Mouse (Mus musculus): ENCODE data around the gene Plcd3. TPM values are rescaled to one million over a fixed set of nuclear protein-coding genes. Genes with fewer than 3 reads are reported as not detected.

Plcd3 gene
- polyA plus RNA-seq, 1 experiment from 2014 or later: 0.90 TPM

DNA sequence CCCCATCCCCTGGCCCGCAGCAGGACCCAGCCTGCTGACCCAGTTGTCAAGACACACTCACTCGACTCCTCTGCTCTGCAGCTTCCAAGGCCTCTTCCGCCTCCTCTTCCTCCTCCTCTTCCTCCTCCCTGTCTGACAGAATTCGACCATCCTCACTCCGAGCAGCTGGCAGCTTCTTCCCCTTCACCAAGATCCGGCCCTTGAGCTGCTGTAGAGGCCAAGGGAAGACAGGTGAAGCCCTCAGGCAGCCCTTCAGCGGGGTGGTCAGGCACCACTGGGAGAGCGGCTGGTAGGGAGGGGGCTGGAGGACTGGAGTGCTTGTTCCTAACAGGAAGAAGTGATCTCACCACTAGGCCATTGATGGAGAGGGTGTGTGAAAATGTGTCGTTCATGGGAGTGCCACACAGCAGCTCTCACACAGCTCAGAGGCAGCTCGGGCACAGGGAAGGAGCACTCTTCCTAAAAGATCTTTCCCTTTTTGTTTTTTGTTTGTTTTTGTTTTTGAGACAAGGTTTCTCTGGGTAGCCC lies 26.6 kb downstream of the Plcd3 start:
- Histone ChIP-seq H3K4me1 (ENCODE audit: control insufficient read depth, insufficient read depth, low read length) (no peaks in the 10 kb centered on the region), H3K27me3 (ENCODE audit: control insufficient read depth, insufficient read depth, low read length) (peaks cover 2% of the 10 kb centered on the region), H3K4me2 (ENCODE audit: low read depth) (no peak overlapping the region), H3K9me3 (ENCODE audit: control insufficient read depth, low read length) (no peaks in the 10 kb centered on the region), H3K27ac (ENCODE audit: low read depth, low read length) (no peak overlapping the region), H3K4me3 (ENCODE audit: low read depth, low read length) (no peak overlapping the region), H3K36me3 (ENCODE audit: control insufficient read depth, insufficient read depth, low read length) (no peaks in the 10 kb centered on the region; the same call in 1 of the 2 replicates), H3K9ac (ENCODE audit: low read length) (no peak overlapping the region)
- WGBS: 28% methylated on average over 10 of the region's 10 CpGs
- DNase-seq (ENCODE audit: low spot score) (no peak), ATAC-seq (ENCODE audit: insufficient read depth, low FRiP score, low TSS enrichment) (no peak)

DNA sequence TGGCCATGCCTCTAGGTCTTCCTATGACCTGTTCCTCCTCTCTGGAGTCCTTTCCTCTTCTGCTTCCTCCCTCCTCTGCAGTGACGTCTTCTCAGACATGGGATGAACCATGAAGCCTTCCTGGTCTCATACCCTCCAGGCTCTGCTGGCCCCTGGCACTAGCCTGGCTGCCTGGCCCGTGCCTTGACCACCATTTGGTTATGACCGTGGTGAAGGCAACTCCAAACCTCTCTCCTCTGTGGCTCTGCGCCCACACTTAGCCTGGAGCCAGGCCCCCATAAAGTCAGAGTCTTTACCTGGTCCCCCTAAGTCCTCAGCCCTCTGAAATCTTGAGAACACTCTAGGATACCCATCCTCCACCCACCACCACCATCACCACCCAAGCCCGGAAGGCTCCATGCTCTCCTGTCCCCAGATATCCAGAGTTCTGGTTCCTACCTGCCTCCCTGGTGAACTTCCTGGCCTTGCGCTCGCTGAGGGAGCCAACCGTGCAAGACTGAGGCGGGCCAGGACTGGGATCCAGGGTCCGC lies 27.3 kb downstream of the Plcd3 start:
- Histone ChIP-seq H3K9ac (ENCODE audit: low read length) (no peak overlapping the region), H3K4me2 (ENCODE audit: low read depth) (no peak overlapping the region), H3K9me3 (ENCODE audit: control insufficient read depth, low read length) (no peaks in the 10 kb centered on the region), H3K4me3 (ENCODE audit: low read depth, low read length) (no peak overlapping the region), H3K4me1 (ENCODE audit: control insufficient read depth, insufficient read depth, low read length) (no peaks in the 10 kb centered on the region), H3K27me3 (ENCODE audit: control insufficient read depth, insufficient read depth, low read length) (no peaks in the 10 kb centered on the region), H3K27ac (ENCODE audit: low read depth, low read length) (no peak overlapping the region), H3K36me3 (ENCODE audit: control insufficient read depth, insufficient read depth, low read length) (no peaks in the 10 kb centered on the region; the same call in 1 of the 2 replicates)
- no peak for ATAC-seq (ENCODE audit: insufficient read depth, low FRiP score, low TSS enrichment)
- DNase-seq (ENCODE audit: low spot score): no peak
- 61% methylated on average over 10 of the region's 10 CpGs for WGBS

DNA sequence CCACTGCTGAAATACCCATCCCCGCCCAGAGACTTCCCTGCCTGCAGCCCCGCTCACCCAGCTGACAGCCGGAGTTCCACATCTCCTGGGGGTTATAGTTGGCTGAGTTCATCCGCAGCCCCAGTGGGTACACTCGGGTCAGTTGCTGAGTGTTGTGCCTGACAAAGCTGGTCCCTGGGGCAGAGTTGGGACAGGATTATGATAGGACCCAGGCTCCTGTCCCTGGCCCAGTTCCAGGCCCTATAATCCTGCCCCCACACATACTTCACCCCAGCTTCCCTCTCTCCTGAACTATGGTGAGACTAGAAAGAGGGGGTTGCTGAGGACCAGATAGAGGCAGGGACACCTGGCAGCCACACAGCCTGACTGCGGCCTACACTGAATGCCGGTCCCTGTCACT lies 27.8 kb downstream of the Plcd3 start:
- no peaks in the 10 kb centered on the region for H3K4me1 ChIP-seq (ENCODE audit: control insufficient read depth, insufficient read depth, low read length)
- H3K27ac ChIP-seq (ENCODE audit: low read depth, low read length): no peak overlapping the region
- H3K4me3 ChIP-seq (ENCODE audit: low read depth, low read length): no peak overlapping the region
- no peak overlapping the region for H3K4me2 ChIP-seq (ENCODE audit: low read depth)
- no peak overlapping the region for H3K9ac ChIP-seq (ENCODE audit: low read length)
- no peaks in the 10 kb centered on the region for H3K9me3 ChIP-seq (ENCODE audit: control insufficient read depth, low read length)
- WGBS: 88% methylated on average over 7 of the region's 7 CpGs
- DNase-seq (ENCODE audit: low spot score) (no peak), ATAC-seq (ENCODE audit: insufficient read depth, low FRiP score, low TSS enrichment) (no peak)
- H3K36me3 ChIP-seq (ENCODE audit: control insufficient read depth, insufficient read depth, low read length): no peaks in the 10 kb centered on the region; the same call in 1 of the 2 replicates
- no peaks in the 10 kb centered on the region for H3K27me3 ChIP-seq (ENCODE audit: control insufficient read depth, insufficient read depth, low read length)

DNA sequence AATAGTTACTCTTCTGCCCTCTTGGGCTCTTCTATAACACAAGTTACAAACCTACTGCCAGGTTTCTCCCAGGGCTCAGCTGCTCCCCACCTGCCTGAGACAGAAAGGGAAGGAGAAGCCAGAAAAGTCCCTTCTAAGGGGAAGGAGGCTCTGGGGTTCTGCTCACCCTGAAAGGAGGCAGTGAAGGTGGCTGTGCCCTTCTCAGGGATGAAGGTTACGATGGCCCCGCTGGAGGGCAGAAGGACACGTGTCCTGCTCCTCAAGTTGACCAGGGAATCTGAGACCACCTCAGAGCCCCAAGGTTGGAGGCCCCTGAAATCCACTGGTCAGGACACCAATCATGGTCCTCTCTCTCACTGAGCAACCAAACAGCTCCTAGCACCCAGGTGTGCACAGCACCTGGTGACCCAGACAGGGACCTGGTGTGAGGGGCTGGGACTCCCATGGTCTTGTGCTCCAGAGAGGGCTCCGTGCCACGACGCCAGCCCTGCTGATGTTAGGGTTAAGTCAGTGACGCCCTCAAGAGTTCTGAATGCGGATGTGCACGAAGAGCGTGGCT lies 31.1 kb downstream of the Plcd3 start:
- Histone ChIP-seq H3K9ac (ENCODE audit: low read length) (no peak overlapping the region), H3K36me3 (ENCODE audit: control insufficient read depth, insufficient read depth, low read length) (peaks cover 4% of the 10 kb centered on the region), H3K4me1 (ENCODE audit: control insufficient read depth, insufficient read depth, low read length) (no peaks in the 10 kb centered on the region), H3K4me2 (ENCODE audit: low read depth) (no peak overlapping the region), H3K9me3 (ENCODE audit: control insufficient read depth, low read length) (no peaks in the 10 kb centered on the region), H3K27me3 (ENCODE audit: control insufficient read depth, insufficient read depth, low read length) (no peaks in the 10 kb centered on the region), H3K27ac (ENCODE audit: low read depth, low read length) (no peak overlapping the region), H3K4me3 (ENCODE audit: low read depth, low read length) (no peak overlapping the region)
- no peak for ATAC-seq (ENCODE audit: insufficient read depth, low FRiP score, low TSS enrichment)
- no peak for DNase-seq (ENCODE audit: low spot score)
- WGBS: 90% methylated on average over 10 of the region's 10 CpGs

DNA sequence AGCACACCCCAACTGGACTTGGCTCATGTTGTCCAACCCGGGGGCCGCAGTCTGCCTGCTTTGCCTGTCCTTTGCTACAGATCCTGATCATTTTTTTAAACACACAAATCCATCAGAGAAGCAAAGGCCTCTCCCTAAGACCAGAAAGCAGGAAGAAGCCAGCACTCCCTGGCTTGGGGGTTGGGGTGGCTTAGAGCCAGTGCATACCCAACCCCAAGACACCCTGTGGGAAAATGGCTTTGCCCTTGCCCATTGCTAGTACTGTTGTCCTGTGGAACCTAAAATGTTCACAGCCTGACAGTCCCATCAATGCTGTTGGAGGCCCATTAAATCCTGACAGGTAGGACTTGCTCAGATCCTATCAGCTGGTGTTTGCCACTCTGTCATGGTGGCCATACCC lies 31.7 kb downstream of the Plcd3 start:
- Histone ChIP-seq H3K4me3 (ENCODE audit: low read depth, low read length) (no peak overlapping the region), H3K36me3 (ENCODE audit: control insufficient read depth, insufficient read depth, low read length) (peaks cover 6% of the 10 kb centered on the region), H3K4me2 (ENCODE audit: low read depth) (no peak overlapping the region), H3K27ac (ENCODE audit: low read depth, low read length) (no peak overlapping the region), H3K9me3 (ENCODE audit: control insufficient read depth, low read length) (no peaks in the 10 kb centered on the region), H3K27me3 (ENCODE audit: control insufficient read depth, insufficient read depth, low read length) (no peaks in the 10 kb centered on the region), H3K4me1 (ENCODE audit: control insufficient read depth, insufficient read depth, low read length) (no peaks in the 10 kb centered on the region), H3K9ac (ENCODE audit: low read length) (no peak overlapping the region)
- 100% methylated on average over 2 of the region's 2 CpGs for WGBS
- ATAC-seq (ENCODE audit: insufficient read depth, low FRiP score, low TSS enrichment) (no peak), DNase-seq (ENCODE audit: low spot score) (no peak)

DNA sequence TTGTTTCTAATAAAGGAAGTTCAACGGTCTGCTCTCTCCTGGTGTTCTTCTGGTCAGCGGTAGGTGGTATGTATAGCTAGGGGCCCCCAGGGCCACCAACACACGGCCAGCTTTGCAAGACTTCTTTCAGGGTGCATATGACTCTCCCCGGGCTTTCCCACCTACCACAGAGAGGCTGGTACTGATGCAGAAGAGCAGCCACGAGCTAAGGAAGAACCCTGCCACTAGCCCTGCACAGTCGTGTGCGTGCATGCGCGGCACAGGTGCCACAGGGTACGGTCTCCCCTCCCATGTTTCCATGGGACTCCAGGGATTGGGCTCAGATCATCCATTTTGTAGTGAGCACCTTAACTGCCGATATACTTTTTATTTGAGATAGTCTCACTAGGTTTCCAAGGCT lies 32.6 kb downstream of the Plcd3 start:
- Histone ChIP-seq H3K9me3 (ENCODE audit: control insufficient read depth, low read length) (no peaks in the 10 kb centered on the region), H3K4me3 (ENCODE audit: low read depth, low read length) (no peak overlapping the region), H3K36me3 (ENCODE audit: control insufficient read depth, insufficient read depth, low read length) (peaks cover 14% of the 10 kb centered on the region), H3K4me1 (ENCODE audit: control insufficient read depth, insufficient read depth, low read length) (no peaks in the 10 kb centered on the region), H3K4me2 (ENCODE audit: low read depth) (no peak overlapping the region), H3K9ac (ENCODE audit: low read length) (no peak overlapping the region), H3K27ac (ENCODE audit: low read depth, low read length) (no peak overlapping the region), H3K27me3 (ENCODE audit: control insufficient read depth, insufficient read depth, low read length) (no peaks in the 10 kb centered on the region)
- ATAC-seq (ENCODE audit: insufficient read depth, low FRiP score, low TSS enrichment): no peak
- WGBS: 95% methylated on average over 11 of the region's 11 CpGs
- DNase-seq (ENCODE audit: low spot score): no peak

DNA sequence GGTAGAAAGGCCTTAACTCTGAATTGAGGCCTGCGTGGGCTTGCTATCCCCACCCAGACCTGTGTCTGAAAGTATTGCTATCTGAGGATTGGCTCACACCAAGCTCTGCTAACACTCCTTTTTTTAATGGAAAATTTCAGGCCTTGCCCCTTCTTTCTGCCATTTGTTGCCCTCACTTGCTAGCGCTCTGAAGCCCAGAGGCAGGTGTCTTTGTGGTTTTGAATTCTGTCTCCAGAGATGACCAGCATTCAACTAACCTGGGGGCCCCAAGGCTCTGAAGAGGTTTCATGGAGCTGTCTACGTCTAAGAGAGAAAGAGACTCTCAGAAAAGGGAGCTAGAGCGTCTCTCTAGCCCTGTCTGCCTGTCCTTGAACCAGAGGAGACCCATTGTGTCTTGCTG lies 33.2 kb downstream of the Plcd3 start:
- peaks cover 16% of the 10 kb centered on the region for H3K36me3 ChIP-seq (ENCODE audit: control insufficient read depth, insufficient read depth, low read length)
- WGBS: 91% methylated on average over 4 of the region's 4 CpGs
- no peak for ATAC-seq (ENCODE audit: insufficient read depth, low FRiP score, low TSS enrichment)

DNA sequence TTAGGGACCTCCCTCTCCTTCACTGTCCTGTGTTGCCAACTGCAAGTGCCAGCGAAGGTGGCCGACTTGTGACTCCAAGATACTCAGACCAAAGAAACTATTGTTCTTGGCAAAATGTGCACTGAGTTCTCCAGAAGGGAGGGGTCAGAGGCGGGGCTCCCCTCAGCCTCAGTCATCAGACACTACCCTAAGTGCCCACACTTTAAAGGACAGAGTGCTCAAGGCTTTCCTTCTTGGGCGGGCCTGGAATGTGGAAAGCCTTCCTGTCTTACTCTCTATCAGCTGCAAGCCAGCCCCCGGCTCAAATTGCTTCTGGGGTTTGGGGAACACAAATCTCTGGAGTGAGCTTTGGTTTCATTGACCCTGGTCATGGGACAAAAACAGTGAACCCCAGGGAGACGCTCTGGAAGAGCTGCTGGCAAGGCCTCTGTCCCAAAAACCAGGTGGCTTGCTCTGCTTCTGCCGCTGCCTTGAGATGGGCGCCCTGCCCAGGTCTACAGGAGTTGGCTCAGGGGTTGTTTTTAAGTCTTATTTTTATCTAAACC lies 33.9 kb downstream of the Plcd3 start:
- Histone ChIP-seq H3K9me3 (ENCODE audit: control insufficient read depth, low read length) (no peaks in the 10 kb centered on the region), H3K4me1 (ENCODE audit: control insufficient read depth, insufficient read depth, low read length) (no peaks in the 10 kb centered on the region), H3K27me3 (ENCODE audit: control insufficient read depth, insufficient read depth, low read length) (no peaks in the 10 kb centered on the region), H3K4me3 (ENCODE audit: low read depth, low read length) (no peak overlapping the region), H3K36me3 (ENCODE audit: control insufficient read depth, insufficient read depth, low read length) (peaks cover 18% of the 10 kb centered on the region), H3K27ac (ENCODE audit: low read depth, low read length) (no peak overlapping the region), H3K9ac (ENCODE audit: low read length) (no peak overlapping the region), H3K4me2 (ENCODE audit: low read depth) (no peak overlapping the region)
- ATAC-seq (ENCODE audit: insufficient read depth, low FRiP score, low TSS enrichment): no peak
- WGBS: 81% methylated on average over 8 of the region's 8 CpGs
- DNase-seq (ENCODE audit: low spot score): no peak

More for the DNA sequence above, 33.2 kb downstream of the Plcd3 start:
- no peak for DNase-seq (ENCODE audit: low spot score)
- Histone ChIP-seq H3K4me2 (ENCODE audit: low read depth) (no peak overlapping the region), H3K4me3 (ENCODE audit: low read depth, low read length) (no peak overlapping the region), H3K4me1 (ENCODE audit: control insufficient read depth, insufficient read depth, low read length) (no peaks in the 10 kb centered on the region), H3K27me3 (ENCODE audit: control insufficient read depth, insufficient read depth, low read length) (no peaks in the 10 kb centered on the region), H3K9ac (ENCODE audit: low read length) (no peak overlapping the region), H3K27ac (ENCODE audit: low read depth, low read length) (no peak overlapping the region), H3K9me3 (ENCODE audit: control insufficient read depth, low read length) (no peaks in the 10 kb centered on the region)

DNA sequence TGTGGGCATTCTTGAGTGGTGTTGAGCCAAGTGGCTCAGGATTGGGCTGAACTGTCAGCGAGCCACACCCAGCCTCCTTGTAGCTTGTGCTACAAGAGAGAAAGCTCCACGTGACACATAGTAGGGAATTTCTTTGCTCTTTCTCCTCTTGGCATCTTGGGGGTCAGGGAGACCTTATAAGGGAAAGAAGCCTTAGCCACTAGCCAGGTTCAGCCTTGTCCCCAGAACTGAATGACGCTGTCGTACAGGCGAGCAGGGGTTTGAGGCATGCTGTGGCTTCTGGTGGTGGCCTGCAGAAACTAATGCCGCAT lies 34.5 kb downstream of the Plcd3 start:
- no peaks in the 10 kb centered on the region for H3K27me3 ChIP-seq (ENCODE audit: control insufficient read depth, insufficient read depth, low read length)
- ATAC-seq (ENCODE audit: insufficient read depth, low FRiP score, low TSS enrichment) (no peak), DNase-seq (ENCODE audit: low spot score) (no peak)
- H3K27ac ChIP-seq (ENCODE audit: low read depth, low read length): no peak overlapping the region
- no peak overlapping the region for H3K4me2 ChIP-seq (ENCODE audit: low read depth)
- no peak overlapping the region for H3K9ac ChIP-seq (ENCODE audit: low read length)
- H3K36me3 ChIP-seq (ENCODE audit: control insufficient read depth, insufficient read depth, low read length): peaks cover 18% of the 10 kb centered on the region
- WGBS: 91% methylated on average over 6 of the region's 6 CpGs
- no peaks in the 10 kb centered on the region for H3K4me1 ChIP-seq (ENCODE audit: control insufficient read depth, insufficient read depth, low read length)
- no peak overlapping the region for H3K4me3 ChIP-seq (ENCODE audit: low read depth, low read length)
- H3K9me3 ChIP-seq (ENCODE audit: control insufficient read depth, low read length): no peaks in the 10 kb centered on the region
